Comparison of ENCODE assay signal across 17 mouse cellular contexts in genomic region chr13:52703401-52704164, GRCm38 (mm10).
DNase-seq lines count a peak whose midpoint lies in the region; ATAC-seq lines count a peak whose summit lies in the region.
"Had no signal": no experiment of that assay in that cellular context is flagged by ENCODE, and none has a peak within 500 bp of the region (broad histone marks: within the 10 kb centered on the region; RNA-seq: fewer than 3 reads in every experiment).

No protein-coding gene starts in this region.

- 56% methylated on average over 12 of the region's 12 CpGs for WGBS in forebrain, embryonic 10.5 days
- 82% methylated on average over 12 of the region's 12 CpGs for WGBS in forebrain, embryonic 13.5 days
- 22% methylated on average over 12 of the region's 12 CpGs for WGBS in limb, embryonic 11.5 days

- H3K27me3 ChIP-seq in forebrain, embryonic 10.5 days (ENCODE audit: poor library complexity, severe bottlenecking): no peaks in the 10 kb centered on the region
- no peaks in the 10 kb centered on the region for H3K27me3 ChIP-seq in forebrain, embryonic 13.5 days
- no peaks in the 10 kb centered on the region for H3K27me3 ChIP-seq in limb, embryonic 11.5 days (ENCODE audit: control insufficient read depth, insufficient read depth, low read length)
- H3K27me3 ChIP-seq: limb, embryonic 15.5 days; stomach, embryonic 15.5 days had no signal

- no peak overlapping the region for H3K4me3 ChIP-seq in forebrain, embryonic 10.5 days
- H3K4me3 ChIP-seq in forebrain, embryonic 13.5 days: no peak overlapping the region
- no peak overlapping the region for H3K4me3 ChIP-seq in limb, embryonic 11.5 days (ENCODE audit: low read depth, low read length)
- H3K4me3 ChIP-seq: heart, embryonic 13.5 days; limb, embryonic 15.5 days; stomach, embryonic 15.5 days had no signal

- H3K4me2 ChIP-seq in forebrain, embryonic 13.5 days: no peak overlapping the region
- no peak overlapping the region for H3K4me2 ChIP-seq in limb, embryonic 11.5 days (ENCODE audit: low read depth, severe bottlenecking)
- H3K4me2 ChIP-seq: heart, embryonic 13.5 days; limb, embryonic 15.5 days; stomach, embryonic 15.5 days had no signal

- peaks cover 21% of the 10 kb centered on the region for H3K4me1 ChIP-seq in forebrain, embryonic 10.5 days
- no peaks in the 10 kb centered on the region for H3K4me1 ChIP-seq in forebrain, embryonic 13.5 days
- peaks cover 24% of the 10 kb centered on the region for H3K4me1 ChIP-seq in limb, embryonic 11.5 days (ENCODE audit: control insufficient read depth, insufficient read depth, low read length)
- H3K4me1 ChIP-seq: stomach, embryonic 15.5 days had no signal

- DNase-seq in forebrain, embryonic 10.5 days (ENCODE audit: extremely low spot score, low spot score): peak; percentile 27
- DNase-seq in 416B (ENCODE audit: low read depth): peak; percentile 85
- DNase-seq in embryo, embryonic 11.5 days (ENCODE audit: low read depth, low spot score): peak; percentile 38
- DNase-seq in limb, embryonic 11.5 days (ENCODE audit: low spot score): peak; percentile 66
- no peak for DNase-seq in right cerebral cortex, adult 18-20 months
- no peak for DNase-seq in heart, adult 18-20 months
- DNase-seq: B cell, adult 2 months; cerebellum, postnatal 25 days; gastrocnemius, postnatal 10 days; kidney, postnatal 25 days; thymus, postnatal 14 days had no signal

- H3K27ac ChIP-seq in forebrain, embryonic 10.5 days: no peak overlapping the region
- no peak overlapping the region for H3K27ac ChIP-seq in forebrain, embryonic 13.5 days
- no peak overlapping the region for H3K27ac ChIP-seq in limb, embryonic 11.5 days (replicated peaks; ENCODE audit: low read depth, low read length)
- H3K27ac ChIP-seq: heart, embryonic 13.5 days; limb, embryonic 15.5 days; macrophage; stomach, embryonic 15.5 days had no signal

- no peak overlapping the region for H3K9ac ChIP-seq in forebrain, embryonic 13.5 days
- no peak overlapping the region for H3K9ac ChIP-seq in limb, embryonic 11.5 days (ENCODE audit: low read length)
- H3K9ac ChIP-seq: heart, embryonic 13.5 days; limb, embryonic 15.5 days; stomach, embryonic 15.5 days had no signal

- H3K9me3 ChIP-seq in forebrain, embryonic 10.5 days: no peaks in the 10 kb centered on the region
- H3K9me3 ChIP-seq in forebrain, embryonic 13.5 days (replicated peaks): no peaks in the 10 kb centered on the region
- H3K9me3 ChIP-seq in limb, embryonic 11.5 days (ENCODE audit: control insufficient read depth, low read length): no peaks in the 10 kb centered on the region
- H3K9me3 ChIP-seq: heart, embryonic 13.5 days; limb, embryonic 15.5 days; stomach, embryonic 15.5 days had no signal

- ATAC-seq in forebrain, embryonic 13.5 days: no peak
- no peak for ATAC-seq in limb, embryonic 11.5 days (ENCODE audit: insufficient number of reproducible peaks, low FRiP score, low TSS enrichment, low read depth)
- no peak for ATAC-seq in activated CD4-positive, CD25-positive, alpha-beta regulatory T cell, adult 4 months

- H3K36me3 ChIP-seq in forebrain, embryonic 10.5 days (replicated peaks): no peaks in the 10 kb centered on the region
- no peaks in the 10 kb centered on the region for H3K36me3 ChIP-seq in forebrain, embryonic 13.5 days (ENCODE audit: poor library complexity, severe bottlenecking)
- no peaks in the 10 kb centered on the region for H3K36me3 ChIP-seq in limb, embryonic 11.5 days (ENCODE audit: control insufficient read depth, insufficient read depth, low read length)
- H3K36me3 ChIP-seq: heart, embryonic 13.5 days; limb, embryonic 15.5 days; stomach, embryonic 15.5 days had no signal

Comparison
In these comparisons a context has a peak if more than half of its experiments do, and no peak if none do; other contexts are left out.
1. DNase-seq: peak in forebrain, embryonic 10.5 days (single experiment), 416B (single experiment), embryo, embryonic 11.5 days (single experiment) and limb, embryonic 11.5 days (single experiment); none in right cerebral cortex, adult 18-20 months (single experiment) and heart, adult 18-20 months (0 of 2).